Mouse (Mus musculus) bone marrow macrophage, adult 2 months (primary cell): ENCODE results near the gene Pcbp3.

Experiments used
- CTCF ChIP-seq: IDR thresholded peaks from 2 replicates; pipeline ENCODE4 v1.5.1; 2012; ENCODE audit warnings: low read depth, mild to moderate bottlenecking, low read length, moderate library complexity
- POLR2A ChIP-seq: IDR thresholded peaks from 2 replicates; pipeline ENCODE4 v1.6.1; 2012; ENCODE audit warnings: mild to moderate bottlenecking, low read depth, low read length, borderline replicate concordance

- TF ChIP-seq POLR2A (no peak), CTCF (no peak)
Observed at GRCm38 (mm10) chr10:76941038-76941437, 20.6 kb downstream of the Pcbp3 start.
